Mouse (Mus musculus): ENCODE measurements around the gene Bcl6.

Bcl6 gene

DNA sequence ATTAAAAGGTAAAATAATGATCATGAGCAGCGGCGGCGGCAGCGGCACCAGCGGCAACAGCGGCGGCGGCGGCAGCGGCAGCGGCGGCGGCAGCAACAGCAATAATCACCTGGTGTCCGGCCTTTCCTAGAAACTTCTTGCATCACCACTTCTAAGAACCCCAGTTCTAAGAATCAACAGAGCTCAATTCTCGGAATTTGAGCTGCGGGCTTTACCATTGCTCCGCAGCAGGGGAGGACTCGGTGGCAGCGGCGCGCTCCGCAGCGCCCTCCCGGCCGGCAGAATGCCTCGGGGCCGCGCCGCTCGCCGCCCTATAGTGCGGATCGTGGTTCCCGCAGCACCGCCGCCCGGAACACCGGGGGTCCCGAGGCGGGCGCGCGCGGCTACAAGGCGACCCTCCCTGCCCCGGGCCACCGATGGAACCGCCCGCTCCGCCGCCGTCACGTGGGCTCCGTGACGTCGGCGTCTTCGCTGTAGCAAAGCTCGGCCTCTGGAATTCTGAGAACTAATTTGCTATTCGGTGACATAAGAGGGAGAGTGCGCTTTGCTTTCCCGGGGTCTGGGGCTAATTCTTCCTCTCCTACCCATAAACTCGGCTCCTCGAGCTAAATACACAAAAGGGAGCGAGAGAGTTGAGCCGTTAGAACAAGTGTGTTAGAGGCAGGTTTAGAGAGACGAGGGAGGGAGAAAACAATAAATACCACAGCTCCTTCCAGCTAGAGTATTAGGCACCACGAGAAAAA, at the start of gene Bcl6, which contains the start of gene Gm37419:
TSS of gene Bcl6 (minus strand) at position 387 of the 743 bp plus-strand sequence.
TSS of gene Gm37419 (plus strand) at position 17 of the 743 bp plus-strand sequence.
- peak; percentile 92 for DNase-seq (ENCODE audit: low spot score)

DNA sequence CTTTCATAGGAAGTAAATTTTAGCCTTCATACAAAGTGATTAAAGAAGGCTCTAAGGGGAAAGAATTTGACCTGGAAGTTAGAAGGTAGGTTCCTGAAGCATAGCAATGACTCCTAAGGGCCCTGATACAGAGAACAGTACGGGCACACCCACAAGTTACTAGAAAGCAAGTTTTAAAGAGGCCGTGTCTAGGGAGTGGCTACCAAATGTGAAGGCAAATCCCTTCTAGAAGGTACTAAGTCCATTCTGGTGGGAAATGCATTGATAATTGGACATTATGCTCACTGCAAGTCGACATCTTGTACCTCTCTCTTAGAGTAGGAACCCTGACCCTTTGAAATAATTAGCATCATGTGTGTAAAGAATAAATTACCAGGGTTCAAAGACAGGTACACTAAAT, 47.7 kb upstream of the Bcl6 start:
- DNase-seq (ENCODE audit: low spot score) = no peak

DNA sequence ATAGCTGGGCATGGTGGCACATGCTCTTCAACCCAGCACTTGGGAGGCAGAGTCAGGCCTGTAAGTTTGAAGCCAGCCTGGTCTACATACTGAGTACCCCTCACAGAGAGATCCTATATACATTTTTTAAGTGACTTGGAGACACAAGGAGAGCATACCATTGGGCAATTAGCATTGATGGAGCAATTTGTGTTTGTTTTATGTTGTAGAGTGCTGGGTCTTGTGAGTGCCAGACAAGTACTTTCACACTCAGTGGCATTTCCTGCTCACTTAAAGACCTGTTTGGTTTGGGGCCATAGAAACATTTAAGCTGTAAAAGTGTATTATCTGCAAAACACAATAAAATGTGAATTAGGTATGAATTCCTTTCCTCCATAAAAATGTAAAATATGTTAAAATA, 47.1 kb upstream of the Bcl6 start:
- no peak for DNase-seq (ENCODE audit: low spot score)

DNA sequence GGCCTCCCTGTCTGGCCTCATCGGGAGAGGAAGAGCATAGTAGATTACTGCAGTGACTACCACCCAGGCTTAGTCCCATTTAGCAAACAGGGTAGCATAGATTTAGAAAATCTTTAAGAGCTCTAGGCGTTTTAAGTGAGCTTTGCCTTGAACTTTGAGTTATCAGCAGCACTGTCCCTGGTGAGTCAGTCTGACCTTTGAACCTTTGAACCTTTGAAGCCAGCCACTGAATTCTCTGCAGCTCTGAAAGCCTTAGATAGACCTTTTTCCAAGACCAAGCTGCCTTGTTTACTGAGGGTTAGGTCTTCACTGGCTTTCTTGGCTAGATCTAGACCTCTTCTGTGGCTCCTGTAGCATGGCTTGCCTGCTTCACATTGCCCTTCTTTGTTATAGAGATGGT, 45.8 kb upstream of the Bcl6 start:
- DNase-seq (ENCODE audit: low spot score) = no peak

DNA sequence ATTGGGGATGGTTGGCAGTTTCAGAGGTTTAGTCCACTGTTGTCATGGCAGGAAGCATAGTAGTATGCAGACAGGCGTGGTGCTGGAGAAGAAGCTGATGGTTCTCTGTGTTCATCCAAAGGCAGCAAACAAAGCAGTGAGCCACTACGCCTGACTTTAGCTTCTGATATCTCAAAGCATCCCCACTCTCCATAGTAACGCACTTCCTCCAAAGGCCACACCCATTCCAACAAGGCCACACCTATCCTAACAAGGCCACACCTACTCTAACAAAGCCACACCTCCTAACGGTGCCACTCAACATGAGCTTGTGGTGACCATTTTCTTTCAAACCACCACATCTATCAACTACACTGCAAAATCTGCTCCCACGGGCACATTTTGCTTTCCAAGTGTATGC, 44.6 kb upstream of the Bcl6 start:
- DNase-seq (ENCODE audit: low spot score) = no peak

DNA sequence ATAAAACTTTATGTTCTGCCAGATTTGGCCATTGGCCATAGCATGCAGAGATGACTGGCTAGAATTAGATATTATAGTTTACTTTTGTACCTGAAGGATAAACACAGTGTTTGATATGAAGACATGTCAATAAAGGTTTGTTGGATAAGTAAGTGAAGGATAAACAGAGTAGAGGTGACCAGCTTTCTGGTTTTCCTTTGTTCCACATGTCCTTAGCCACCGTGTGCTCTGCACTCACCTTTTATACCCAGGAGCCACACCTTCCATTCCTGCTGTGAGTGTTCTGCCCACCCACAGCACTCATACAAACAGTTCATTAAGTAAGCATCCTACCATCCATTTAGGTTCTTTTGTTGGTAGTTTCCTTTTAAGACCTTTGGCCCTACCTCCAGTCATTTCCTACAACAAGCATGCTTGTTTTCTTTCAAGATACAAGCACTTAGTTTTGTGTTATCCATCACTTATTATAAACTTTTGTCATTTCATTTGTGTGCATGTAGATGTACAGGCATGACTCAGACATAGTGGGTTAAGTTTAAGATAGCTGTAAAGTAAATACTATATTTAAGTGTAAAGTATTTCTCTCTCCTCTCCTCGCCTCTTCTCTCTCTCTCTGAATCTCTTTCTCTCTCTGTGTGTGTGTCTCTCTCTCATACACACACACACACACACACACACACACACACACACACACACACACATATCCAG, 41.5 kb upstream of the Bcl6 start:
- no peak for DNase-seq (ENCODE audit: low spot score)

DNA sequence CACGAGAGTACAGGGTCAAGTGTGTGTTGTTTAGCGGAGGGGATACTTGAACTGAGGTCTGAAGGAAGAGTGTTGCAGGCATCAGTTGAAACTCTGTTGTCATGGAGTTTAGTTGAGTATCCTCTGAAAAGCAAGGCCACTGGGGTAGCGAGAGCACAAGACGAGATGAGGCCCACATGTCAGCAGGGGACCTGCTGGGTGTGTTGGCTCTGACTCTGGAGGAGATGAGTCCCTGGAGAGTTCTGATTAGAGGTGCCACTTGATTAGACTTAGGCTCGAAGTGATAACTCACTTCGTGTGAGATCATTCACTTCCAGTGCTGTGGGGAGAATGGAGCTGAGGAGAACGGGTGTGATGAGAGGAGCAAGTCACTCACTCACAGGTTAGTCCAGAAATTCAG, 36.8 kb upstream of the Bcl6 start:
- no peak for DNase-seq (ENCODE audit: low spot score)

DNA sequence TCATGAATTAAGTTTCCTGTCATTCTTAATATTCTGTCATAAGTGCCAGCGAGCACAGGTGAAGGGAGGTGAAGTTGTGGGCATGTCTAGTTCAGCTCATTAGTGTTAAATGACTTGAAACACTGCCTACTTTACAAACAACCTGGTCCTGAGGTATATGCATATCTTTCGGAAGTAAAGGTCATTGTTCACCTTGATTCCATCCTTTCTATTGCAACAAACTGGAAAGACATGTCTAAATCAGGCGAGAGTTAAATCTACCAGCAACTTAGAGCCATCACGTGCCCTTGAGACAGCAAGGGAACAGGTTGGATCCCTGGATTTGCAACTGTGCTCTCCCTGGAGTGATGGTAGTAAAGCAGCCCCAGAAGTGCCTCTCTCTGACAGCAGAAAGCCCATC, 34.0 kb upstream of the Bcl6 start:
- DNase-seq (ENCODE audit: low spot score) = no peak

DNA sequence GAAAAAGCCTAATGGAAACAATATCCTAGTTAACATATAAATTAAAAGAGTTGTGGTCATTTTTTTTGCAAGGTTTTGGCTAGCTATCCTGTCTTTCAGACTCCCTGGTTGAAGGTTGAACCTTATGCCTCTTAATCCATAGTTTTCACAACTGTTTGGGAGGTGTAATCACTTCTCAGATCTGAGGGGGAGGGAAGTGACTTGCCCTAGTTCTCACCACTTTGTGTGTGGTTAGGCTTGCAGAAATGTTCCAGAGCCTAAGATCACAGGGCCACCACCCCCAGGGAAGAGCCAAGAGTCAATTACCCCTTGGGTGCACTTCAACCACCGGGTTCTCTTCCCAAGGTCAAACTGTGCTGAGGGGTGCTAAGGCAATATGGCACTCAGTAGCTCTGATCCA, 33.1 kb upstream of the Bcl6 start:
- DNase-seq (ENCODE audit: low spot score) = no peak

DNA sequence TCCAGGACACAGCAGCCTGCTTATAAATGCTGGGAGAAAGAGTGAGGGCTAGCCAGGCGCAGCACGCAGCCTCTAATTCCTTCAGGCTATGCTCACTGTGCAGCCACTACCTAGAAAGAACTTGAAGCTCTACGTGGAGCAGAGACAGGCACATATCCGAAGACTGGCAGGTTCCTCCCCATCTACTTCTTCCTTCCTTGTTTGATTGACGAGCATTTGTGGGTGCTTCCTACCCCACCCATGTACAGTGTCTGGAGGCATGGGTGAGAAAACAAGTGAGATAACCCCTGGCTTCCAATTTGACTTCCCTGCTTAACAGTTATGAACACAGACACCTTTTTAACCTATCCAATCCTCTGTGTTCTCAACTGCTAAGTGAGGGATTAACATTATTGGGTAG, 28.1 kb upstream of the Bcl6 start:
- DNase-seq (ENCODE audit: low spot score) = no peak

DNA sequence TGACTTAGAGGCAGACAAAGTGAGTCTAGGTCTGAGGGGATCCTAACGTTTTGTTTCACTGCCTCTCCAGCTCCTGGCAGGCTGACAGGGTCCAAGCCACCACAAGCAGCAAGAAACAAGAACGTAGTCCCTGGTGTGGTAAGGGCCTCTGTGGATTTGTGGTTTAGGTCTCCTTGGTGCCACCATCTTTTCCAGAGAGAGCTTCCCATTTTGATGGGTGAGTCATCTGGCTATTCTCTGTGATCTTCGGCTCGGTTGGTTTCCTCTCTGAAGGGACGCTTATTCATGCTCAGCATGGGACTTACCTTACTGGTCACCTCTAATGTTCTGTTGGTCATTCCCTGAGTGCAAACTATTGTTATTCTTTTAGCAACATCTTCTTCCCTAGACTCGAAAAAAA, 27.6 kb upstream of the Bcl6 start:
- no peak for DNase-seq (ENCODE audit: low spot score)

DNA sequence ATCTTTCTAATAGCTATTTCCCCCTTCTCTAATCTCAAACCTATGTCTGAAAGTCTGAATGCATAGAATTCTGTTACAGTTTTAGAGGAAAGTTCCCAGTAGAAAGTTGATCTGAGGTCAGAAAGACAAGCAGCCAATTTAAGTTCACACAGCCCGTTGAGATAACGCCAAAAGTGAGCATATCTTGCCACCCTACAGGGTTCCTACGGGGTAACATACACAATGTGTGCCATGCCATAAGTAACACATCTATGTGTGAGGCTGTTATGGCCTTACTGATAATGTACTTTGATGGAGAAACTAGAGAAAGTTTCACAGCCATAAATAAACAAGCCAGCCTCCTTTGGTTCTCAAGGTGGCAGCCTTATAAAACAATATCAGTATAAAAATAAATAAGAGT, 25.7 kb upstream of the Bcl6 start:
- DNase-seq (ENCODE audit: low spot score) = no peak

DNA sequence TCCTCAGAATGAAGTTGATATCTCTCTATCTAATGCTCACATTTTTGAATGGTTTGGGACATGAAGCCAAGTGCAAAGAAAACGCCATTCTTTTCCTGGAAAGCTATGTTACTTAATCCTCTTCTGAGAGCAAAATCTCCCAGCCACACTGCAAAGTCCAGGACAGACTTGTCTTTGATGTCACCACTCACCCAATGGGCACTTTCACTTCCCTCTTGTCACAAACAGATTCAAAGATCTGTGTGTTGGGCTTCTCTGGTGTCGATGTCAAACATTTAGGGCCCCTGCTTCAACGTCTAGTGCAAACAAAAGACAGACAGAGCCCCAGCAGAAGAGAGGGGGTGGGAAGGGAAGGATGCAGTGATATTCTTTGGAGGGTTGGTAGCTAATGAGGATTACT, 23.4 kb upstream of the Bcl6 start:
- DNase-seq (ENCODE audit: low spot score) = no peak

DNA sequence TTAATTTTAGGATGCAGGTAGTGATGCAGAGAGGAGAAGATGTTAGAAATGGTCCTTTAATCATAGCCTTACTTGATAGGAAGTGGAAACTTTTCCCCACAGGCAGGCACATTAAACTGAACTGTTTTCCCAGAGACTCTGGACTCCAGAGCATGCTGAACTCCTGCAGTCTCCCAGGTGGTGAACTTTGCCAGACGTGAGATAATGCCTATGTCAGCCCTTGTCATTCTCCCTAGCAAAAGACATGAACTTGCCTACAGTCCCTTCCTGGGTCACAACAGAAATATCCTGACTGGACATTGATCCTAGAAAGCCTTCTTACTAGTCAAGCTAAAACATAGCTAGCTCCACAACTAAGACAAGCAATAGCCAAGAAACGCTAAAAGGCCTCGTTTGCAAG, 22.7 kb upstream of the Bcl6 start:
- no peak for DNase-seq (ENCODE audit: low spot score)

DNA sequence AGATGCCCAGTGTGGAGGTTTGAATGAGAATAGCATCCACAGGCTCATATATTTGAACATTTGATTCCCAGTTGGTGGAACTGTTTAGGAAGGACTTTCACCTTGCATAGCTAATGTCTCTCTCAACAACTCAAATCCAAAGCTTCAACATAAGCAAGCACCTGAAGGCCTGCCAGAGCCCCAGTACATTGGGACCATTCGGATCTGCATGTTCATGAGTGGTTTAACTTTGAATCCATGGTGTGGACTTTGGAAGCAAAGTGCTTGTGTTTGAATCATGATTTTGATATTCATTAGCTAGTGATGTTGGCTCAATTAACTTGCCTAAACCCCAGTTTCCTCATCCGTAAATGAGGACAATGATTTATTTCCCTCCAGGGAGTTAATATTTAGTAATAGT, 21.2 kb upstream of the Bcl6 start:
- no peak for DNase-seq (ENCODE audit: low spot score)

DNA sequence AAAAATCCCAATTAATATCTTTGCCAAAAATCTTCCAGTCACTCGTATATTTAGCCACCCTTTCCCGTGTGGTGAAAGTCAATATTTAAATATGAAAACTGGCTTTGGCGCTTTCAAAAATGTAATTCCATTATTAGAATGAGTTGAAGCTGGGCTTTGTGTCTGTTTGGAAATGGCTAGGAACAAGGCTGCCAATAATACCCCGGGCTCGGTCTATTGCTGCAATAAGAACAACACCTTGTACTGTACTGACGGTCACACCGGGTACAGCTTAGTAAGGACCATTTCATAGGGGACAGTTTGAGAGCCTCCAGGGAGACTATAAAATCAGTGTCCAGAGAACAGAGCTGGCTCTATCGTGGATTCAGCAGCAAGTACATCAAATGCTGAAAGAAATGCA, 17.3 kb upstream of the Bcl6 start:
- DNase-seq (ENCODE audit: low spot score) = no peak

DNA sequence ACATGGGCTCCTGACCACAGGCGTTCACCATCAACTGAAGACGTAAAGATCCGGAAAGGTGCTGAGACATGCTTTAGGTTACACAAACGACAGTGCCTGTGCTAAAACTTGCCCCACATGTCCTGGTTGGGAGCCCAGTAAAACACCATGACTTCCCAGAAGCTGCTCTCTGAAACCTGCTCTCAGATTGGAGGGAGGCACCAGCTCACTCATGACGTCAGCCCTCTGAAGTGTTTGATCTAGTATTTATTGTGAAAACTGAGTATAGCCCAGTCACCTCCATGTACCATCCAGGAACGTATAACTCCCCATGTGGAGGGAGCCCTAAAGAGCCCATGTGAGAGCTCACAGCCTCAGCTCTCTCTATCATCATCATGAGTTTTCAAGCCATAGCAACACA, 9.3 kb upstream of the Bcl6 start:
- no peak for DNase-seq (ENCODE audit: low spot score)

DNA sequence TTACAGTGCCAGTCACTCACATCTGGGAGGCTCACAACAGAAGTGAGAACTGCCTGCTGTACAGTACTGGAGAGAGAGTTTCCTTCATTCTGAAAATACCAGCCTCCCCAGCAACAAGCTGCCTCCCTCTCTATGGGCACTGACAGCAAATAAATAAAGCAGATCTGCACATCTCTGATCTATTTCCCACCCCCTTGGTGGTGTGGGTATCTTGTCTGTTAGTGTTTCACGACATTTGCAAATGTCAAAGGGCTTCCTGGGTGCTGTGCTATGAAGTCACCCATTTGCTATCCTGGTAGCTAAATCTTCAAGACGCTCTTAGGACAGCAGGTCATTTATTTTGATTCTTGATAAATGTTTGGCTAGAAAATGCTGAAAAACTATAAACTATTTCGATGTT, 8.6 kb upstream of the Bcl6 start:
- no peak for DNase-seq (ENCODE audit: low spot score)

DNA sequence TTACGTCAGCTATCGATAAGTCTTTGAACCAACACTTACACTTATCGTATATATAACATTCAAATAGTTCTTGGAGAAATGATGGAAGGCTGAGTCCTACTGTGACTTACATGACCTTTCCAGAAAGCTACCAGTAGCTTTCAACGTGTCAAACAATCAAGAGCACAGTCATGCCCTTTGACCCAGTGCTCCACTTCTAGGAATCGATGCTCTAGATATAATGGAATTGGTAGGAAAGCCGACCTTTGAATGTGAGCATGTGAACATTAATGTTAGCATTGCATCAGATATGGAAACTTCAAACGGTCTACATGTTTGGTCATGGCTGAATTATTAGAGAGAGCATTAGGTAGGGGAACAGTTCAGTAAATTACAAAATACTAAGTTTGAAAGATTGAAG, 7.7 kb upstream of the Bcl6 start:
- no peak for DNase-seq (ENCODE audit: low spot score)

DNA sequence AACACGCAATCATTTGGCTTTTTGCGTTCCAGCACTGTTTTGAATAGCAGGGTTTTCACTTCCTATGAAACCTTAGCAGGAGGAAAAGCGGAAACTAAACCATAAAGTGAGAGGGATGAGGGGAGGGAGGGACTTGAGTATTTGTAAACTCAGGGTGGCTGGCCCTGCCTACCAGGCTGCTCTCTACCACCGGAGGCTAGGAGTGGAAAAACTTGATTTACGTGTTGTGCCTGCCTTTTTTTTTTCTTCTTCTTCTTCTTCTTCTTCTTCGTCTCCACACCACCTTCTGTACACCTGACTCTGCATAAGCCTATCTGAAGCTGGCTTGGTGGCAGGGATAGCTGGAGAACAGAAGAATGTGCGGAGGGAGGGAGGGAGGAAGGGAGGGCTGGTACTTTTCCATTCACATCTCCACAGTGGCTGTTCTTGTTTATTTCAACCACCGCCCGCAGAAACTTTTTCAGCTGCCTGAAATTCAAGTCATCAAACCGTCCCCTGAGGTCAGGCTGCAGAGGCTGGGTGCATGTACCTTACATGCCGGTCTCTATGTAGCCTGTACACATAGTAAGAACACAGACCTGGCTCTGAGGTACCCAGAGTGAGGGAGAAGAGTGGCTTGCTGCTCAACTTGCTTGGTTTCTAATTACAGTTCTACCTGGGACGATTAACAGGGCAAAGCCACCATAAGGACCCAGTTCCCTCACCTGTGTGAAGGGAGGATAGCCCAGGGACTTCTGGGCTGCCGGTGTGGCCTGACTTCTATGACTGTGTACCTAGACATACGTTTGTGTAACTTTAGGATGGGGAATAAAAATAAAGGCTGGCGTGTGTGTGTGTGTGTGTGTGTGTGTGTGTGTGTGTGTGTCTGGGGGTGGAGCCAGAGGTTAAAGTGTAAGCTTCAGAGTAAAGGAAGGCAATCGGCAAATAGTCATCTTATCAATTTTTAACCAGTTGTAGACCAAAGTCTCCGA, 5.0 kb upstream of the Bcl6 start:
- no peak for DNase-seq (ENCODE audit: low spot score)

DNA sequence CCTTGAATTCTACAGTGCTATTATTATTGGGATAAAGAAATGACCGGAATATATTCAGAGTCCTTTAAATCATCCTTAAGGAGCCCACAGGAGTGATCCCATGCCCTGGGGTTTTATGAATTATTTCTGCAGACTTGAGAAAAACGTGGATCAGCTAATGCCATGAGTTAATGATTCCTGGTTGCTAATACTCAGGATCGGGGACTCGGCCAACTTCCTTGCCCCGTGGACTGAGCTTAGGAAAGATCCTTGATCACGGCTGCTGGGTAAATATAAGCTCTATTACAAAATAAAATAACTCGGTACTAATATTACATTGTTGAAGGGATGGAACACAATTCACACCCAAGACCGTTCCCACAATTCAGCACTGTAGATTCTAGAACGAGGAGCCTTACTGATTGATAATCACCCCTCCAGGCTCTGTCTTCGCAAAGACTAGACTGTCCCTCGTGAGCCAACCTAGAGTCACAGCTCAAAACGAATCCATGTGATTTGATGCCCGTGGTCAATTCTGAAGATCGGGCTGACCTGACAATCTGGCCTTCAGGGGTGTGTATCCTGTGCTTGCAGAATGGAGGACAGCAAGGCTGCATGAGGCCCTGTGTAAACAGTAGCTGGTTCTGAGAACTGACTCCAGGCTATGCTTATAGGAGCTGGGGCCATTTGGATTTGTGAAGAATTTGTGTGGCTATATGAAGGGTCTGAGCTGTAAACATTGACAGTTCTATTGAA, 3.4 kb upstream of the Bcl6 start:
- no peak for DNase-seq (ENCODE audit: low spot score)

DNA sequence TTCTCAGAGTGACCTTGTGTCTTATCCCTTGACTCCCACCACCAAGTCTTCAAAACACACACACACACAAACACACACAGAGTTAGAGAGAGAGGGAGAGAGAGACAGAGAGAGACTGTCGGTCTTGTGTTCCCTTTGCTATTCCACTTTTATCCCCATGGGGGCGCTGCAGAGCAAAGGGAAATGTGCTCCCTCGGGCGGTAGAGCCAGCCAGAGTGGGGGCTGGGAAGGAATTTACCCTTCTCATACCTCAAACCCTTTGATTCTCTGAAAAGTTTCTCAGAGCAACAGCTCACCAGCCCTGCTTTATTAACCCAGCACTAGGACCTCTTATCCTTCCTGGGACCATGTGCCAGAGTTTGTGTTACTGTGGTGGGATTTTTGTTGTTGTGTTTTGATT, 2.5 kb upstream of the Bcl6 start:
- DNase-seq (ENCODE audit: low spot score) = peak; percentile 91
